Mouse (Mus musculus) kidney, embryonic 14.5 days (tissue): Measurements from ENCODE around the gene Nelfa. TPM values are rescaled to one million over a fixed set of nuclear protein-coding genes. Genes with fewer than 3 reads are reported as not detected.

Experiments
- ATAC-seq: fragments of 200-750 bp; cut with Nextera tagmentation; 2 replicates; pipeline ENCODE4 v1.8.0; 2017; ENCODE audit warnings: moderate number of reproducible peaks, mild to moderate bottlenecking, moderate TSS enrichment, moderate library complexity; ENCODE audit not compliant: low FRiP score, low TSS enrichment
- H3K27ac ChIP-seq: fragments of 300-500 bp; sonication (generic); 2 replicates; pipeline ENCODE4 v1.5.1; 2014; ENCODE audit warnings: low read depth, mild to moderate bottlenecking, low read length, moderate library complexity, mixed read lengths
- H3K27me3 ChIP-seq: fragments of 300-500 bp; sonication (generic); 2 replicates; pipeline ENCODE4 v1.6.1; 2014; ENCODE audit warnings: mild to moderate bottlenecking, low read length; ENCODE audit not compliant: control insufficient read depth, insufficient read depth
- H3K36me3 ChIP-seq: fragments of 300-500 bp; sonication (generic); 2 replicates; pipeline ENCODE4 v1.6.1; 2014; ENCODE audit warnings: low read length, mixed read lengths; ENCODE audit not compliant: control insufficient read depth, insufficient read depth
- H3K4me1 ChIP-seq: fragments of 300-500 bp; sonication (generic); 2 replicates; pipeline ENCODE4 v1.6.1; 2014; ENCODE audit warnings: low read length, mixed read lengths; ENCODE audit not compliant: control insufficient read depth, insufficient read depth
- H3K4me2 ChIP-seq: fragments of 300-500 bp; sonication (generic); replicated peaks from 2 replicates; pipeline ENCODE4 v1.6.1; 2014; ENCODE audit warnings: low read depth, mild to moderate bottlenecking, low read length
- H3K4me3 ChIP-seq: fragments of 300-500 bp; sonication (generic); 2 replicates; pipeline ENCODE4 v1.5.1; 2014; ENCODE audit warnings: mild to moderate bottlenecking, low read length
- H3K9ac ChIP-seq: fragments of 300-500 bp; sonication (generic); 2 replicates; pipeline ENCODE4 v1.6.1; 2014; ENCODE audit warnings: low read depth, mild to moderate bottlenecking, low read length, moderate library complexity
- H3K9me3 ChIP-seq: fragments of 300-500 bp; sonication (generic); 2 replicates; pipeline ENCODE4 v1.6.1; 2016; ENCODE audit warnings: low read length; ENCODE audit not compliant: control insufficient read depth
- WGBS: fragments of 180-500 bp; shearing (Covaris S2); extraction: QIAGEN DNeasy Blood & Tissue Kit; methylation state at CpG from one replicate; pipeline ENCODE4 v1.1.7; 2014; 5-methylcytosine and 5-hydroxymethylcytosine counted together
- polyA plus RNA-seq: library from polyadenylated mRNA; unstranded; fragments of >200 nt; fragmentation: Nextera tagmentation; extraction: Ambion mirVana; gene quantifications from 2 replicates; pipeline ENCODE4 v1.2.1, GENCODE M21; 2014

Nelfa gene
- polyA plus RNA-seq, 1 experiment from 2014 or later: 60.3 TPM

DNA sequence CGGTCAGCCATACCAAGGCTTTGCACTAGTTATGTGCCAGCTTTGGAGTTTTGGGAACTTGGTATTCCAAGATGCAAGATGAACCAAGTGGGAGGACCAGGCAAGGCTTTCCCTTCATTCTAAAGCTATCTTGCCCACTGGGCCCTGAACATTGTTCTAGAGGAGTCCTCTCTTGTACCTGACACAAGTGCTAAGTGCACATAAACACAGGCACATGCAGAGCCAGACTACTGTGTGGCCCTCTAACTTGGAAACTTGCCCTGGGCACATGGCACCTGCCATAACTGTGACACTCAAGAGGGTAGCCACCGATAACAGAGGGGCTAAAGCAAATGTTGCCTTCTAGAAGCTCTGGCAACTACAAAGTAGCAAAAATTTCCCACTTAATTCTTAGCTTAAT is 33.5 kb downstream of the Nelfa start:
- 95% methylated on average over 2 of the region's 2 CpGs for WGBS
- H3K36me3 ChIP-seq: peaks cover 52% of the 10 kb centered on the region
- no peak for ATAC-seq

GRCm38 (mm10) chr5:33901278-33901677 is 34.9 kb downstream of the Nelfa start:
- H3K36me3 ChIP-seq: peaks cover 67% of the 10 kb centered on the region
- ATAC-seq: no peak
- no peaks in the 10 kb centered on the region for H3K4me1 ChIP-seq
- no peak overlapping the region for H3K27ac ChIP-seq
- no peaks in the 10 kb centered on the region for H3K27me3 ChIP-seq
- no peak overlapping the region for H3K4me3 ChIP-seq
- no peak overlapping the region for H3K4me2 ChIP-seq
- H3K9me3 ChIP-seq: no peaks in the 10 kb centered on the region
- 84% methylated on average over 3 of the region's 3 CpGs for WGBS
- no peak overlapping the region for H3K9ac ChIP-seq

More for the DNA sequence above, 33.5 kb downstream of the Nelfa start:
- no peak overlapping the region for H3K4me2 ChIP-seq
- H3K9me3 ChIP-seq: no peaks in the 10 kb centered on the region
- H3K4me1 ChIP-seq: no peaks in the 10 kb centered on the region
- no peak overlapping the region for H3K4me3 ChIP-seq
- H3K27me3 ChIP-seq: no peaks in the 10 kb centered on the region
- no peak overlapping the region for H3K9ac ChIP-seq
- H3K27ac ChIP-seq: no peak overlapping the region

DNA sequence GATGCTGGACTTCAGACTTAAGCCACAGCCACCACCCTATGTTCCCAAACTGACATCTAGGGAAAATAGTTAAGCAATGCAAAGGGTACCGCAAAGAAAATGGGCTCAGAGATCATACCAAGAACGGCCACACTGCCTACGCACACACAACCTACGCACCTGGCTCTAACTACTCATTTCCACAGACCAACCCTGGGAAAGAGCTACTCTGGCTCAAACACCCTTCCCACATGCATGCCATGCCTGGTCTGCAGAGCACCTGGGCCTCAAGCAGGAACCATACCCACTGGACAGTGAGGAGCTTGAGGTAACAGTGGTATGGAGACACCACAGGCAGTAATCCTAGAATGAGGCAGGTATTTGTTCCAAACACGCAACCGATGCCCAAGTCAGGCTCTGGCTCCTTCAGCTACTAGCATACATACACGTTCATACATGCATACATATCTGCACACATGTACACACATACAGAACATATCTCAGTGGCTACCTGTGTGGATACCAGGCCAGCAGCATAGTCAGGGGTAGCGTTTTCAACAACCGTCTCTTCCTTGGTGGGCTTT is 35.4 kb downstream of the Nelfa start:
- Histone ChIP-seq H3K27ac (no peak overlapping the region), H3K4me3 (no peak overlapping the region), H3K36me3 (peaks cover 72% of the 10 kb centered on the region), H3K9ac (no peak overlapping the region), H3K4me1 (no peaks in the 10 kb centered on the region), H3K4me2 (no peak overlapping the region), H3K27me3 (no peaks in the 10 kb centered on the region), H3K9me3 (no peaks in the 10 kb centered on the region)
- no peak for ATAC-seq
- WGBS: 97% methylated on average over 9 of the region's 9 CpGs

- no peak for ATAC-seq
- Histone ChIP-seq H3K4me1 (no peaks in the 10 kb centered on the region), H3K36me3 (peaks cover 78% of the 10 kb centered on the region), H3K9ac (no peak overlapping the region), H3K27me3 (no peaks in the 10 kb centered on the region), H3K4me2 (no peak overlapping the region), H3K27ac (no peak overlapping the region), H3K9me3 (no peaks in the 10 kb centered on the region), H3K4me3 (no peak overlapping the region)
- WGBS: 94% methylated on average over 3 of the region's 3 CpGs
These were observed 36.1 kb downstream of the Nelfa start for GRCm38 (mm10) chr5:33900101-33900500.

DNA sequence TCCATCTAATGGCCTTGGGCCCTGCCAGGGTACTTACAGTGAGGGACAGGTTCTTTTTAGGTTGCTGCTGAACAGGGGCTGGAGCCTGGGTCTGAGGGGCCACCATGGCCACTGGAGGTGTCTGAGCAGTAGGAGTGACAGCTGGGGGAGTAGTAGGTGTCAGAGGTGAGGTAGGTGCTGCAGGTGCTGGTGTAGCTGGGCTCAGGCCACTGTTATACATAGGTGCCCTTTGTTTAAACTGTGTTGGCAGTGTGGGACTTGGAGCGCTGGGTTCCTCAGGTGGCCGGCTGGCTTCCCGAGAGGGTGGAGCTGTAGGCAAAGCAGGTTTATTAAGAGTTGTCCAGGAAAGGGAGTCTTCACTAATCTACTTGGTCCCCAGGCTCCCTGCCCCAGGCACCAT is 37.0 kb downstream of the Nelfa start:
- H3K27ac ChIP-seq: no peak overlapping the region
- 0 out of 2 replicates have a peak, but pooled peaks have one; percentile 12 for ATAC-seq
- H3K4me3 ChIP-seq: no peak overlapping the region
- peaks cover 87% of the 10 kb centered on the region for H3K36me3 ChIP-seq
- WGBS: 83% methylated on average over 3 of the region's 3 CpGs
- H3K9me3 ChIP-seq: no peaks in the 10 kb centered on the region
- no peak overlapping the region for H3K4me2 ChIP-seq
- H3K4me1 ChIP-seq: no peaks in the 10 kb centered on the region
- H3K27me3 ChIP-seq: no peaks in the 10 kb centered on the region
- no peak overlapping the region for H3K9ac ChIP-seq

GRCm38 (mm10) chr5:33898671-33899070 is 37.5 kb downstream of the Nelfa start:
- ATAC-seq: no peak
- H3K27me3 ChIP-seq: no peaks in the 10 kb centered on the region
- H3K27ac ChIP-seq: no peak overlapping the region
- H3K4me3 ChIP-seq: no peak overlapping the region
- H3K4me1 ChIP-seq: no peaks in the 10 kb centered on the region
- no peak overlapping the region for H3K4me2 ChIP-seq
- 92% methylated on average over 9 of the region's 9 CpGs for WGBS
- no peak overlapping the region for H3K9ac ChIP-seq
- no peaks in the 10 kb centered on the region for H3K9me3 ChIP-seq
- peaks cover 93% of the 10 kb centered on the region for H3K36me3 ChIP-seq

GRCm38 (mm10) chr5:33897158-33897557 is 39.1 kb downstream of the Nelfa start:
- peaks cover 98% of the 10 kb centered on the region for H3K36me3 ChIP-seq
- no peak overlapping the region for H3K4me3 ChIP-seq
- no peaks in the 10 kb centered on the region for H3K4me1 ChIP-seq
- no peak overlapping the region for H3K9ac ChIP-seq
- ATAC-seq: no peak
- no peaks in the 10 kb centered on the region for H3K9me3 ChIP-seq
- no peaks in the 10 kb centered on the region for H3K27me3 ChIP-seq
- no peak overlapping the region for H3K4me2 ChIP-seq
- H3K27ac ChIP-seq: no peak overlapping the region
- WGBS: 83% methylated on average over 2 of the region's 2 CpGs

- H3K9me3 ChIP-seq: no peaks in the 10 kb centered on the region
- no peaks in the 10 kb centered on the region for H3K4me1 ChIP-seq
- WGBS: 72% methylated on average over 9 of the region's 9 CpGs
- no peak overlapping the region for H3K4me2 ChIP-seq
- H3K36me3 ChIP-seq: peaks cover 100% of the 10 kb centered on the region
- no peak overlapping the region for H3K27ac ChIP-seq
- no peak; the same call in 1 of the 2 replicates for ATAC-seq
- H3K9ac ChIP-seq: no peak overlapping the region
- no peak overlapping the region for H3K4me3 ChIP-seq
- H3K27me3 ChIP-seq: no peaks in the 10 kb centered on the region
These were observed 41.1 kb downstream of the Nelfa start for GRCm38 (mm10) chr5:33895116-33895515.

DNA sequence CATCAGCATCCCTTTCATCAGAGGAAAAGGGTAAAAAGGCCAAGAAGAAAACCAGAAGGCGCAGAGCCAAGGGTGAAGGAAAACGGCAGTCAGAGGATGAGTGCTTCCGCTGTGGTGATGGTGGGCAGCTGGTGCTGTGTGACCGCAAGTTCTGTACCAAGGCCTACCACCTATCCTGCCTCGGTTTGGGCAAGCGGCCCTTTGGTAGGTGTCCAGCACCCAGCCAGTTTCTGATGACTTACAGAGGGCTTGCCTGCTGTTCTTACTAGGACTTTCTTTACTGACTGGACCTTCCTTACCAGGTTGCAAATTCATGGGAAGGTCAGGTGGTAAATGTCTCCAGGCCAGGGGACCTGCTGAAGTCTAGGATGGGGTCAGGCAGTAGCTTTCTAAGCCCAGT is 42.8 kb downstream of the Nelfa start:
- H3K36me3 ChIP-seq: peaks cover 98% of the 10 kb centered on the region
- H3K4me1 ChIP-seq: no peaks in the 10 kb centered on the region
- H3K4me3 ChIP-seq: no peak overlapping the region
- no peaks in the 10 kb centered on the region for H3K27me3 ChIP-seq
- H3K9me3 ChIP-seq: no peaks in the 10 kb centered on the region
- WGBS: 95% methylated on average over 6 of the region's 6 CpGs
- H3K27ac ChIP-seq: no peak overlapping the region
- H3K9ac ChIP-seq: no peak overlapping the region
- no peak overlapping the region for H3K4me2 ChIP-seq
- no peak for ATAC-seq
